Mouse (Mus musculus) liver, postnatal 0 days (tissue): ENCODE measurements at regions not wholly inside any gene's neighbourhood (a gene's known extent, or its start where the extent isn't known, plus 50 kb on each side); places are given as distances from the start of the nearest gene placed in this dataset.

Experiments
- CTCF ChIP-seq: sonication (generic); IDR thresholded peaks from 2 replicates; pipeline ENCODE4 v1.5.1; 2016; ENCODE audit warnings: antibody characterized with exemption, low read depth
- EP300 ChIP-seq: IDR thresholded peaks from 2 replicates; pipeline ENCODE4 v1.6.1; 2016; ENCODE audit warnings: antibody characterized with exemption, low read depth, mild to moderate bottlenecking

DNA sequence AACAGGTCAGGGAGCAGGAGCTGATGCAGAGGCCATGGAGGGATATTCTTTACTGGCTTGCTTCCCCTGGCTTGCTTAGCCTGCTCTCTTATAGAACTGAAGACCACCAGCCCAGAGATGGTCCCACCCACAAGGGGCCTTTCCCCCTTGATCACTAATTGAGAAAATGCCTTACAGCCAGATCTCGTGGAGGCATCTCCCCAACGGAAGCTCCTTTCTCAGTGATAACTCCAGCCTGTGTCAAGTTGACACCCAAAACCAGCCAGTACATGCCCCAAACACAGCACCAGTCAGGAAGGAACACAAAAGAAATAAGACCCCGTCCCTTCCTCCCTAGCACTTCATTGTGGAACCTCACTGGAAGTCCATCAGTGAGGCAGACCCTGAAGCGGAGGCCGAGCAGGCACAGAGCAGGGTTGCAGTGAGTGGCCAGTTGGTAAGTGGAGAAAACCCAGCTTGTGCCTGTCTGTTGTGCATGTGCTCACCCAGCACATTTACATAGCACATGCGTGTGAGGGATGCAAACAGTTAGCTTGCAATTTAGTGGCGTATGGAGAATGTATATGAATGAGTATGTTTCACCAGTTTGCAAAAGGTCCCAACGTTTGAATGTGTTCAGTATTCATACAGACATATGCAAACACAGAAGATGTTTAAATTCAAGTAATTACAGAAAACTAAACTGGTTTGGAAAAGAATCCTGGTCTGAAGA, 114.5 kb upstream of the Tspan2 start:
- TF ChIP-seq CTCF = no peak
- TF ChIP-seq EP300 = no peak
